Mouse (Mus musculus) MEL (cell line): Measurements from ENCODE around the gene Ttyh2. TPM values are rescaled to one million over a fixed set of nuclear protein-coding genes. Genes with fewer than 3 reads are reported as not detected.

Experiments used
- DNase-seq: peaks from one replicate; pipeline ENCODE4 v3.0.0; 2011; ENCODE audit warnings: low read depth, low spot score
- H3K27ac ChIP-seq: 2 replicates; pipeline ENCODE4 v1.5.1; 2012; ENCODE audit warnings: low read depth, mild to moderate bottlenecking, control low read depth, low read length, moderate library complexity; ENCODE audit not compliant: control insufficient read depth
- H3K27me3 ChIP-seq, 2 experiments: fragments of 150-350 bp in 1 of 2; sonication (generic) in 1 of 2; 2 replicates each; pipeline ENCODE4 v1.6.1; 2012; ENCODE audit warnings: low read length in 2 of 2, mild to moderate bottlenecking in 2 of 2, improper control_type of control experiment in 1 of 2, moderate library complexity in 1 of 2; ENCODE audit not compliant: insufficient read depth in 2 of 2, control insufficient read depth in 1 of 2
- H3K36me3 ChIP-seq, 2 experiments: 2 replicates each; pipeline ENCODE4 v1.6.1; 2012 to 2014; ENCODE audit warnings: low read length in 2 of 2, improper control_type of control experiment in 1 of 2, inconsistent platforms in 1 of 2, mild to moderate bottlenecking in 1 of 2; ENCODE audit not compliant: insufficient read depth in 2 of 2, control insufficient read depth in 1 of 2
- H3K4me1 ChIP-seq, 2 experiments: fragments of 150-350 bp in 1 of 2; sonication (generic) in 1 of 2; 2 replicates each; pipeline ENCODE4 v1.6.1; 2012; ENCODE audit warnings: low read length in 2 of 2, improper control_type of control experiment in 1 of 2, mild to moderate bottlenecking in 1 of 2; ENCODE audit not compliant: insufficient read depth in 2 of 2, control insufficient read depth in 1 of 2
- H3K4me3 ChIP-seq, 2 experiments: fragments of 150-350 bp in 1 of 2; sonication (generic) in 1 of 2; 2 replicates each; pipeline ENCODE4 v1.5.1; 2012; ENCODE audit warnings: low read depth in 2 of 2, low read length in 2 of 2, mild to moderate bottlenecking in 2 of 2, moderate library complexity in 2 of 2, control low read depth in 1 of 2, improper control_type of control experiment in 1 of 2; ENCODE audit not compliant: control insufficient read depth in 1 of 2, insufficient read depth in 1 of 2
- H3K79me2 ChIP-seq: 2 replicates; pipeline ENCODE4 v1.6.1; 2012; ENCODE audit warnings: mild to moderate bottlenecking, low read length, moderate library complexity; ENCODE audit not compliant: control insufficient read depth, poor library complexity, insufficient read depth
- H3K9ac ChIP-seq: 2 replicates; pipeline ENCODE4 v1.6.1; 2012; ENCODE audit warnings: low read depth, mild to moderate bottlenecking, control low read depth, low read length, moderate library complexity; ENCODE audit not compliant: control insufficient read depth, poor library complexity, severe bottlenecking
- H3K9me3 ChIP-seq: fragments of 150-350 bp; sonication (generic); replicated peaks from 2 replicates; pipeline ENCODE4 v1.6.1; 2012; ENCODE audit warnings: mild to moderate bottlenecking, low read length, improper control_type of control experiment, moderate library complexity; ENCODE audit not compliant: insufficient read depth
- BHLHE40 ChIP-seq: IDR thresholded peaks from 2 replicates; pipeline ENCODE4 v1.6.1; 2012; ENCODE audit warnings: low read depth, mild to moderate bottlenecking, inconsistent platforms, low read length, improper control_type of control experiment, borderline replicate concordance
- CHD1 ChIP-seq: IDR thresholded peaks from 2 replicates; pipeline ENCODE4 v1.6.1; 2012; ENCODE audit warnings: low read depth, mild to moderate bottlenecking, inconsistent platforms, low read length, improper control_type of control experiment
- CTCF ChIP-seq, 3 experiments: IDR thresholded peaks in 2 of 3; conservative IDR thresholded peaks in 1 of 3; 2 replicates each; pipeline ENCODE4 v1.5.1; 2011 to 2012; ENCODE audit warnings: low read length in 3 of 3, low read depth in 2 of 3, mild to moderate bottlenecking in 2 of 3, improper control_type of control experiment in 1 of 3, inconsistent platforms in 1 of 3, mixed read lengths in 1 of 3, moderate library complexity in 1 of 3; ENCODE audit not compliant: control insufficient read depth in 1 of 3, insufficient read depth in 1 of 3, poor library complexity in 1 of 3, severe bottlenecking in 1 of 3
- ETS1 ChIP-seq: IDR thresholded peaks from 2 replicates; pipeline ENCODE4 v1.6.1; 2012; ENCODE audit warnings: low read depth, mild to moderate bottlenecking, inconsistent platforms, low read length, improper control_type of control experiment, moderate library complexity
- GABPA ChIP-seq: IDR thresholded peaks from 2 replicates; pipeline ENCODE4 v1.6.1; 2012; ENCODE audit warnings: low read depth, mild to moderate bottlenecking, inconsistent platforms, low read length, improper control_type of control experiment, moderate library complexity
- GATA1 ChIP-seq: IDR thresholded peaks from 2 replicates; pipeline ENCODE4 v1.6.1; 2011; ENCODE audit warnings: low read depth, low read length, improper control_type of control experiment
- JUND ChIP-seq: IDR thresholded peaks from 2 replicates; pipeline ENCODE4 v1.6.1; 2011; ENCODE audit warnings: low read depth, mild to moderate bottlenecking, improper control_type of control experiment, low read length
- KAT2A ChIP-seq: conservative IDR thresholded peaks from 2 replicates; pipeline ENCODE4 v1.6.1; 2012; ENCODE audit warnings: low read depth, low read length, improper control_type of control experiment, inconsistent platforms
- MAX ChIP-seq: IDR thresholded peaks from 2 replicates; pipeline ENCODE4 v1.6.1; 2011; ENCODE audit warnings: low read length, improper control_type of control experiment
- MXI1 ChIP-seq: IDR thresholded peaks from 2 replicates; pipeline ENCODE4 v1.6.1; 2011; ENCODE audit warnings: mild to moderate bottlenecking, low read depth, low read length, improper control_type of control experiment
- NELFE ChIP-seq: IDR thresholded peaks from 2 replicates; pipeline ENCODE4 v1.6.1; 2011; ENCODE audit warnings: low read depth, low read length, improper control_type of control experiment
- POLR2AphosphoS5 ChIP-seq: IDR thresholded peaks from 2 replicates; pipeline ENCODE4 v1.6.1; 2012; ENCODE audit warnings: low read depth, borderline replicate concordance, mild to moderate bottlenecking, inconsistent platforms, low read length, moderate library complexity, mixed read lengths
- RAD21 ChIP-seq: IDR thresholded peaks from 2 replicates; pipeline ENCODE4 v1.6.1; 2011; ENCODE audit warnings: mild to moderate bottlenecking, low read depth, low read length, improper control_type of control experiment
- SIN3A ChIP-seq: IDR thresholded peaks from 2 replicates; pipeline ENCODE4 v1.6.1; 2012; ENCODE audit warnings: low read length, improper control_type of control experiment, inconsistent platforms
- SMC3 ChIP-seq: IDR thresholded peaks from 2 replicates; pipeline ENCODE4 v1.6.1; 2011; ENCODE audit warnings: low read depth, low read length, improper control_type of control experiment
- TBP ChIP-seq: IDR thresholded peaks from 2 replicates; pipeline ENCODE4 v1.8.0; 2011; ENCODE audit warnings: low read depth, low read length, improper control_type of control experiment
- TCF12 ChIP-seq: IDR thresholded peaks from 2 replicates; pipeline ENCODE4 v1.6.1; 2014; ENCODE audit warnings: low read depth, mild to moderate bottlenecking, inconsistent platforms, low read length, improper control_type of control experiment, moderate library complexity
- UBTF ChIP-seq: IDR thresholded peaks from 2 replicates; pipeline ENCODE4 v1.6.1; 2012; ENCODE audit warnings: low read depth, mild to moderate bottlenecking, inconsistent platforms, low read length, improper control_type of control experiment, moderate library complexity, borderline replicate concordance; ENCODE audit not compliant: insufficient read depth
- USF1 ChIP-seq: IDR thresholded peaks from 2 replicates; pipeline ENCODE4 v1.6.1; 2014; ENCODE audit warnings: low read depth, mild to moderate bottlenecking, inconsistent platforms, low read length, improper control_type of control experiment, moderate library complexity
- ZC3H11A ChIP-seq: IDR thresholded peaks from 2 replicates; pipeline ENCODE4 v1.6.1; 2012; ENCODE audit warnings: low read depth, mild to moderate bottlenecking, inconsistent platforms, low read length, improper control_type of control experiment
- ZNF384 ChIP-seq: IDR thresholded peaks from 2 replicates; pipeline ENCODE4 v1.6.1; 2012; ENCODE audit warnings: low read depth, mild to moderate bottlenecking, inconsistent platforms, low read length, improper control_type of control experiment
- polyA plus RNA-seq, 2 experiments: library from polyadenylated mRNA; stranded (reverse) in 1 of 2; unstranded in 1 of 2; fragments of >175 nt in 1 of 2; fragments of >200 nt in 1 of 2; gene quantifications; 2 replicates each; pipeline versions ENCODE4 v1.2.1 to v1.2.4; 2012; ENCODE audit warnings: low replicate concordance in 2 of 2, low read depth in 1 of 2; ENCODE audit not compliant: insufficient read length in 2 of 2, insufficient read depth in 1 of 2, missing spikeins in 1 of 2
- total RNA-seq: library from RNA; depleted of rRNA; stranded (reverse); fragments of 300-350 nt; gene quantifications from 2 replicates; pipeline ENCODE4 v1.2.3, GENCODE M21; 2012

Gene Ttyh2
- total and polyA plus RNA-seq, 3 experiments, result 7.2 to 9.7 TPM; not detected in 1

- H3K27me3 ChIP-seq, result no peaks in the 10 kb centered on the region
- no peaks in the 10 kb centered on the region for H3K9me3 ChIP-seq
- no peak overlapping the region for H3K9ac ChIP-seq
- no peak overlapping the region for H3K27ac ChIP-seq
- no peak for DNase-seq
- H3K36me3 ChIP-seq, result no peaks in the 10 kb centered on the region
- TF ChIP-seq UBTF (no peak), GABPA (no peak), CTCF (IDR thresholded peaks at IDR 0.05 in 2 of 3, conservative IDR thresholded peaks at IDR 0.05 in 1 of 3; ENCODE audit: control insufficient read depth in 1 of 3, insufficient read depth in 1 of 3, low read depth in 2 of 3, low read length in 3 of 3, poor library complexity in 1 of 3, severe bottlenecking in 1 of 3) (no peak), USF1 (no peak), ZC3H11A (no peak), SMC3 (no peak), KAT2A (no peak), CHD1 (no peak), TCF12 (no peak), SIN3A (no peak), ZNF384 (no peak)
- H3K79me2 ChIP-seq, result no peaks in the 10 kb centered on the region
- H3K4me1 ChIP-seq, result peaks cover 0 to 4% of the 10 kb centered on the region in 2 experiments; a peak in 2 of 4 replicates
- no peak overlapping the region for H3K4me3 ChIP-seq
These were observed 47.2 kb downstream of the Ttyh2 start for GRCm38 (mm10) chr11:114722438-114722837.

GRCm38 (mm10) chr11:114723030-114723429 lies 47.8 kb downstream of the Ttyh2 start:
- no peaks in the 10 kb centered on the region for H3K36me3 ChIP-seq
- peaks cover 0 to 4% of the 10 kb centered on the region in 2 experiments; a peak in 2 of 4 replicates for H3K4me1 ChIP-seq
- no peaks in the 10 kb centered on the region for H3K79me2 ChIP-seq
- H3K27me3 ChIP-seq, result no peaks in the 10 kb centered on the region
- TF ChIP-seq ZNF384, result no peak
- TF ChIP-seq SMC3, result no peak
- no peak for TF ChIP-seq BHLHE40
- no peak for TF ChIP-seq POLR2AphosphoS5
- TF ChIP-seq MAX, result no peak
- no peak for TF ChIP-seq RAD21
- TF ChIP-seq TBP, result no peak
- TF ChIP-seq ETS1, result no peak
- TF ChIP-seq GATA1, result no peak
- TF ChIP-seq NELFE, result no peak
- TF ChIP-seq JUND, result no peak
- no peak for TF ChIP-seq MXI1
- TF ChIP-seq, all 39 proteins: peak for 0
- H3K4me3 ChIP-seq, result no peak overlapping the region
- H3K9ac ChIP-seq, result no peak overlapping the region
- H3K9me3 ChIP-seq, result no peaks in the 10 kb centered on the region
- DNase-seq, result no peak
- H3K27ac ChIP-seq, result no peak overlapping the region
